Mouse (Mus musculus) cortical plate, adult 2 months (tissue): ENCODE measurements at regions not wholly inside any gene's neighbourhood (a gene's known extent, or its start where the extent isn't known, plus 50 kb on each side); places are given as distances from the start of the nearest gene placed in this dataset.

Source experiments
- CTCF ChIP-seq: fragments of 200-500 bp; IDR thresholded peaks from 2 replicates; pipeline ENCODE4 v1.5.1; 2011; ENCODE audit warnings: mild to moderate bottlenecking, control low read depth, low read length; ENCODE audit not compliant: insufficient read depth; ENCODE audit errors: extremely low read depth
- POLR2A ChIP-seq: fragments of 200-500 bp; IDR thresholded peaks from 2 replicates; pipeline ENCODE4 v1.6.1; 2011; ENCODE audit warnings: mild to moderate bottlenecking, low read length, control low read depth; ENCODE audit not compliant: insufficient read depth; ENCODE audit errors: extremely low read depth

DNA sequence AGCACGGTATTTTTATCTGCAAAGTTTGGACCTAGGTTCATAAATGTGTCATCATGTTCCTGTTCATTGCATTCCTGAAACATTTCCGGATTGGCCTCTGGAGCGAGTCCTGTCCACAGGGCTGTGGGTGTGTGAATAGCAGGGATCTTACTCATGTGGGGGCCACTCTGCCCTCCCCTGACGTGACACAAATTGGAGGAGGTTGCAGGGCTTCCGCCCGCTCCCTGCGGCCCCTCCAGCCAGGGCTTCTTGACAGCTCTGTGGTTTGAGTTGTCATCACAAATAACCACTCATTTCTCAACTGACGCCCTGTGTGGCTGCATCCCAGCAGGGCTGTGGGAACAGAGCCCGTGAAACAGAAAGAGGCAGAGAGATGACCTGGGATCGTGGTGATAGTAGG is 619.9 kb upstream of the Sall1 start:
- TF ChIP-seq CTCF = no peak
- TF ChIP-seq POLR2A = no peak
